Mouse (Mus musculus) spleen, postnatal 36 days (tissue): ENCODE results near the gene Il17ra.

ENCODE experiments used
- DNase-seq, 2 experiments: peaks; one replicate each; pipeline ENCODE4 v3.0.0; 2022; ENCODE audit warnings: low spot score in 2 of 2, mixed read lengths in 1 of 2

Il17ra gene

DNA sequence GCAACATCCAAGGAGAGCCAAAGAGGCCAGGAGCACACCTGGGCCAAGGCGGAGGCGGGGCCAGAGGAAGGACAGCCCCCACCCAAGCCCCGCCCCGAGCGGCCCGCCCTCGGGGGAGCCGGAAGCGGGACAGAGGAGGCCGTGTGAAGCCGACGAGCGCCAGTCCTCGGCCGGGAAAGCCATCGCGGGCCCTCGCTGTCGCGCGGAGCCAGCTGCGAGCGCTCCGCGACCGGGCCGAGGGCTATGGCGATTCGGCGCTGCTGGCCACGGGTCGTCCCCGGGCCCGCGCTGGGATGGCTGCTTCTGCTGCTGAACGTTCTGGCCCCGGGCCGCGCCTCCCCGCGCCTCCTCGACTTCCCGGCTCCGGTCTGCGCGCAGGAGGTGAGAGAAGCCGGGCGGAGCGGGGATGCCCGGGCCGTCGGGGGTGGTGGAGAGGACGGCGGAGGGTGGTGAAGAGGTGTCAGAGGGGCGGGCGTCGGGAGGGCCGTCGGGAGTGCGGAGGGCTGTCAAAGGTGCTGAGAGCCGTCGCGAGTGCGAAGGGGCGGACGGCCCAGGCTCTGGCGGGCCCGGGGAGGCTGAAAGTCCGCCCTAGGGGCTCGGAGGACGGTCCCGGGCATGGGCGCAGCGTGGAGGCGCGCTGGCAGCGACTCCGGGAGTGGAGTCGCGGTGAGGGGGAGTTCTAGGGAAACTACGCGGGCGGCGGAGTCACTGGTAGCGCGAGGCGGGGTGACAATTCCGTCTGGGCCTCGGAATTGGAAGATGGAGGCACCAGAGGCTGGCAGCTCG is at the start of gene Il17ra:
Gene Il17ra (plus strand): TSS at position 162 of the 786 bp plus-strand sequence.
- peak; percentile 88 to 89 for DNase-seq

DNA sequence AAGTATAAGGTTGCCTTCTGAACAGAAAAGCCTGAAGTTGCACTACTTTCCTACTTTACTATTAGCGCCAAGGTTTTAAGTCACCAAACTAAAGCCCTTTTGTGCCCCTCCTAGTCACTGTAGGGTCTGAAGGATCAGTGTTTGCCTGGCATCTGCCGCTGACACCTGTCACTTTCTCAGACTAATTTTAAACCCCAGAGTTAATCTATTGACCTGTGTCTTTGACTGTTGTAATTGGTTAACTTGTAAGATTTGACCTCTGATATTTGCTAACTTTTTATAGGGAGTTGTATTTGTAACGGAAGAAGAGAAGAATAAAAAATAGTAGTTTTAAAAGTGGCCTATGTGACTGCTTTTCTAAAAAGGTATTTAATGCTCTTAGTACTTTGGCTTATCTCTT is 24.9 kb upstream of the Il17ra start:
- no peak for DNase-seq

DNA sequence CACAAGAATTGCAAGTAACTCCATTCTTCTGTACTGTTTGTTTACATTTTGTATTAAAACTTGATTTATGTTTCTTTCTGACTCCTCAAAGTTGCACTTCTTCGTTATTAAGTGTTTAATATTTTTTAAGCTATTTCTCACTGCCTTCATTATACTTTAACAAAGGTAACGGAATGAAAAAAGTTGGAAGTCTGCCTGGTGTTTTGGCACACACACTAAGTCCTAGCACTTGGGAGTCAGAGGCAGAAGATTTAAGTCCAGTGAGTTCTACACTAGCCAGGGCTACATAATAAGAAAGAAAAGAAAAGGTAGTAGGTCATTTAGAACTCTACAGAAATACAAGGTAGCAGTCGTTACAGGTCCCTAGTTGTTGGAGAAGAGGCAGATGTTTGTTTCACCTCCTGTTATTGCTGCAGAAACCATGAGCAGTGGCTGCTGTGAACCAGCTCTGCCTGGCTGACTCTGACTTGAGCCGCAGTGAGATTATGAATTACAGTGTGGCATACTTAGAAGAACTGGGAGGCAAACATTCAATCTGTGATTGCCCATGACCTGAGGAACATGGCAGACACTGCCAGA is 20.8 kb upstream of the Il17ra start:
- DNase-seq = no peak

DNA sequence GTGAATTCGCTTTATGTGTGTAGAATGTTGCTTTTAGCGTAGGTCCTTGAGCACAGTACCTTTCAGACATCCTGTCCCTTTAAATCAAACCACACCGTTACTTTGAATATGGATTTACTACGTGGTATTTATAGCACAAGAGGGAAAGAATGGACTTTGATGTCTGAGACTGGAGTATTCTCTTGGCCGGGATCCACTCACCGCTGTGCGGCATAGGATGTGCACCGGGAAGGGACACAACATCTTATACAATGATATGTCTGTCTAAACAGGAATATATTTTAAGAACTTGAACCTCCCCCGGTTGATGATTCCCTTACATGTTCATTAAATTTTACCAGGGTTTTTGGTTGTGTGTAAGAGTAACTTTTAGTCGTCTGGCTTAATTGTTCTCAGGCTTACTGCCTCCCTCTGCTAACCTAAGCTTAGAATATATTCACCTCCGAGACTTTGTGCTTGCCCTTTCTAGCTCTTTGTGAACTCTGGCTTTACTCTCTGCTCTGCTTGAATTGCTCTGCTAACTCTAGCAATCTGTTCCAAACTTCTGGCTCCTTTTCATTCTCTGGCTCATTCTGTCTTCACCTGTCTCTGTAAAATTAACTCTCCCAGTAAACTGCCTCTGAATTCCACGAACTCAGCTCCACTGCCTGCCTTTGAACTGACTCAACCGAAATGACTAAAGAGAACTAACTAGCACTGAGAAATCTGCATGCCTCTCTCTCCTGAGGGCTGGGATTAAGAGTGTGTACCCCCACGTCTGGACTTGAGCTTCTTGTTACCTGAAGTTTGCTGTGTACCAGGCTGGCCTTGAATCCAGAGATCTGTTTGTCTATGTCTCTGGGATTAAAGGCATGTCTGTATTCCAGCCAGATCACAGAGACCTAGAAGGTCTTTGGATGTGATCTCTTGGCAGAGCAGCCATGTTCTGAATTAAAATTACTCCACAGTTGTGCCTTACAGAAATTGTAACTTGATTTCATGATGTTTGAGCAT is 19.4 kb upstream of the Il17ra start:
- no peak for DNase-seq

DNA sequence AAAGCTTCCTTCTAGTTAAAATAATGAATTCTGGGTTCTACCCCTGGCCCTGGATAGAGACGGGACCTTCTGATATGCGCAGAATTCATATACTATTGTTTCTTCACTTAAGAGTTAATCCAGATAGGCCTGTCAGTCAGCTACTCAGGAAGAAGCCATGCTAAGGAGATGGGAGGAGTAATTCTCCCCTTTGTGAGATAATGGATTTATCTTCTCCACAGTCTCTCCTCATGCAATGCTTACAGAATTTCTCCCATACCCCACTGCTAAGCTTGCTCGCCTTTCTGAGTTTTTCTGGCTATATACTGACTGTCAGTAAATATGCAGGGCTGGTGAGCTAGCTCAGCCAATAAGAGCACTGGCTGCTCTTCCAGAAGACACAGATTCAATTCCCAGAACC is 12.8 kb upstream of the Il17ra start:
- DNase-seq = no peak

DNA sequence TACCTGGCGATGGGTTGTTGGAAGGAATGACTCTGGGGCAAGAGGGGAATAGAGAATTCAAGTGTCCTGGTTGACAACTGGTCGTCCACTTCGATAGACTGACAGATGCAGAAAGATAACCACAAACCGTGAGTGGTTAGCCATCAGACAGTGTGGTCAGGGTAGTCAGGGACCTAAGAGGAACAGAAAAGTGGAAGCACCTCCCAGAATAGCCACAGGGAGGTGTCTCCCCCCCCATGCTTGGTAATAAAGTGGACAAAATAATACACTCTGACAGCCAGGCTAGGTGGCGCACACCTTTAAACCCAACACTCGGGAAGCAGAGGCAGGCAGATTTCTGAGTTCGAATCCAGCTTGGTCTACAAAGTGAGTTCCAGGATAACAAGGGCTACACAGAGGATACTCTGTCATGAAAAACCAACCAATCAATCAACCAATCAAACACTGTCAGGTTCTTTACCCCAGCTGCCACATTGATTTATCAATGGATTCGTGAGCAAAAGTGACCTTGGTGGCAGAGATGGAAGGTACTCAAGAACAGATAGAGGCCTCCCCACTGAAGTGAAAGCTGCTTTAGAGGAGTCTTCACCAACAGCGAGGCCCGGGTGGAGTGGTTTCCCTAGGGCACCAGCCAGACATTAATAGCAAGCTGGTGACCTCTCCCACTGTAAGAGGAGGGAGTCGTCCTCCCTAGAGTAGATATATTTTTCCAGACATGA is 10.5 kb upstream of the Il17ra start:
- DNase-seq = peak; percentile 46 to 58

DNA sequence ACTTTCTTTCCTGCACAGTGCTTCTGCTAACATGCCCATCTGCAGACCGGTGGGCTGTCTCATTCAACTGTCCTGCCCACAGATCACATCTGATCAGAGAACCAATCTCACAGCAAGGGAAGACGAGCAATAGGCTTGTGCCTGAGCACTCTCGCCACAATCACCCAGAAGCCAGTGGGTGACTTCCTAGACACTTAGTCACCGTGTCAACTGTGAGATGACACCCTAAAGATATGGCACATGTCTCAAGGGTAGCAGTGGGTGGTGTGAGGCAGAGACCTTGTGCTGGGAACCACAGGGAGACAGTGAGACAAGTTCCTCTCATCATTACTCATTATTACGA is 10.0 kb upstream of the Il17ra start:
- no peak for DNase-seq

DNA sequence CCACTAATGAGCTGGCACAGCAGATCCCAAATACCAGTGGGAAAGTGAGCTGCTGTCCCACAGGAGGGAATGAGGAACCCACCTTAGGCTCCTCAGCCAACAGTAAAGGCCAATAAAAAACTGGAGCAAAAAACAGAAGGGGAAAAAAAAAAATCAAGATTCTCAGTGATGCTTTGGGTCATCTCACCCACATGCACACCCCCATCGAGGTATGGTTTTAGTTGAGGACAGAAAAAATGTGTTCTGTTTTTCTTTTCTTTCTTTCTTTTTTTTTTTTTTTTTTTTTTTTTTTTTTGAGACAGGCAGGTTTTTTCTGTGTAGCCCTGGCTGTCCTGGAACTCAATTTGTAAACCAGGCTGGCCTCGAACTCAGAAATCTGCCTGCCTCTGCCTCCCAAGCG is 9.5 kb upstream of the Il17ra start:
- no peak for DNase-seq

DNA sequence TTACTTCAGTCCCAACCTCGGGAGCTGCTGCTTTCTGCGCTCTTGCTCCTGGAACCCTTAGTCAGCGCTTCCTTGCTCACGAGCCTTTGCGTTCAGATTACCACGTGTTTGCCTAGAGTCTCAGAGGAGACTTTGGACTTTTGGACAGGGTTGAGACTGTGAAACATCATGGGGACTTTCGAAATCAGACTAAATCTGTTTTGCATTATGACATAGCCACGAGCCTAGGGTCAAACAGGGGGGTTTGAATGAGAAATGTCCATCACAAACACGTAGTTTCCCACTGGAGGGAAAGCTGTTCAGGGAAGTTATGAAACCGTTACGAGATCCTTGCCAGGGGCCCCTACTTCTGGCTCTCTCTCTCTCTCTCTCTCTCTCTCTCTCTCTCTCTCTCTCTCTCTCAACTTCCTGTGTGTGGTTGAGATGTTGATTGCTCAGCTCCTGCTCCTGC is 8.4 kb upstream of the Il17ra start:
- no peak for DNase-seq

DNA sequence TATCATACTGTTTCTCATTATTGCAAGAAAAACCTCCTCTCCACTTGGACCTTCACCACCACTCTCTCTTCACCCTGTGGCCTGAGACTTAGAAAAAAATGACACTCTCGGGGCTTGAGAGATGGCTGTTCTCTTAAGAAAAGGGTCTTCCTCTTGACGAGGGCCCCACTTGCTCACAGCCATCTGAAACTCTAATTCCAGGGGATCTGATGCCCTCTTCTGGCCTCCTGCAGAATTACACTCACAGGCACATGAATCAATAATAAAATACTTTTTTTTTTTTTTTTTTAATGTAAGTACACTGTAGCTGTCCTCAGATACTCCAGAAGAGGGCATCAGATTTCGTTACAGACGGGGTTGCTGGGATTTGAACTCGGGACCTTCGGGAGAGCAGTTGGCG is 6.0 kb upstream of the Il17ra start:
- no peak for DNase-seq

DNA sequence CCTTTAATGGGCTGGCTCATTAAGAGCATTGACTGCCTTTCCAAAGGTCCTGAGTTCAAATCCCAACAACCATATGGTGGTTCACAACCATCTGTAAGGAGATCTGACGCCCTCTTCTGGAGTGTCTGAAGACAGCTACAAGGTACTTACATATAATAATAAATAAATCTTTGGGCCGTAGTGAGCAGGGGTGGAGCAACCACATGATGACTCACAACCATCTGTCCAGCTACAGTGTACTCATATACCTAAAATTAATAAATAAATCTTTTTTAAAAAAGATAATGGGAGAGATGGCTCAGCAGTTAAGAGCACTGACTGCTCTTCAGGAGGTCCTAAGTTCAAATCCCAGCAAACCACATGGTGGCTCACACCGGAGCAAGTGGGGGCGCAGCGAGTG is 5.3 kb upstream of the Il17ra start:
- DNase-seq = no peak

DNA sequence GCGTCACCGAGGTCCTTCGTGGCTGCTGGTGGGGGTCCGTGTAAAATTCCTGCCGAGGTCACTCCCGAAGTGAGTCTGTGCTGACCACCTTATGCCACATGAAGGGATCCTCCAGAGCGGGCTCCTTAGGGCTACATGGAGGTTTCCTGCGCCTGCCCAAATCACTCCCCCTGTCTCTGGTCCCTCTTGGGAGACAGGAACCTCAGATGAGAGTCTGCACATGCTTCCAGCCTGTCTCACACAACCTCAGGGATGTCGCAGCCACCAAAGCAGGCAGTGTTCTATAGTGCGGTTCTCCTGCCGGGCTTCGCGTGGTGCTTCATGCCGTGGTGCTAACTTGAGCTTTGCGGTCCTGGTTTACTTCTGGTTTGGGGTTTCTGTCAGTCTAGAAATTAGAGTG is 1.8 kb upstream of the Il17ra start:
- no peak for DNase-seq

DNA sequence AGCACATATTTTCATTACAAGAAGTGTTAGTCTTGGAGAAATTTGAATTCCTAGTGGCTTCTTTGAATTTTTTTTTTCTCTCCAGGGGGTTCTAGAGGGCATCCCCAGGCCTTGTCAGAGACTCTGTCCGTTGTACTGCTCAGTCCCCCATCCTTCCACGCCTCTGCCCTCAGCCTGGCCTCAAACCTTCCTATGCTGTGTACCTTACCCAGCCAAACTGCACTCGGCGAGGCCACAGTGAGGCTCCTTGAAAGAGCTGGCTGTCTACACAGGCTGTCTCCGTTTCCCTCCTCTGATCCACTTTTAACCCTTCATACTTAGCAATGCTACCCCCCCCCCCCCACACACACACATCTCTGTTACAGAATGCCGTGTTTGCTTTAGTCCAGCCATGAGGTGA is 796 bp upstream of the Il17ra start:
- DNase-seq = no peak

DNA sequence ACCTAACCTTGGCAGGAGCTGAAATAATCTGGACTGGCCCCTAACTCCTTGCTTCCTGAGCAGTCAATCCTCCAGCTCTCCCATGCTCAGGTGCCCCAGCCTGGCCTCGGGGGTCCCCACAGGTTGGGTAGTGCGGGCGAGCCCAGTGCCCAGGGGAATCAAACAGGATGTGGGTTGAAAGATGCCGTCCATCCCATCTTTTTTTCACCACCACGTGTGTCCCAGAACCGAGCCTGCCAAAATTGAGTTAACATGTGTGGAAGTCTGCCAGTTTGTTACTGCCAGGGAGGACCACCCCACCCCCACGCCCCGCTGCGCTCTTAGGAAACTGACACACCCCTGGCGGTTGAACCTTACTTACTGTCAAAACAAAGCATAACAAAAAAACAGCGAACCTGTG is 837 bp downstream of the Il17ra start:
- DNase-seq = peak; percentile 60 to 64

DNA sequence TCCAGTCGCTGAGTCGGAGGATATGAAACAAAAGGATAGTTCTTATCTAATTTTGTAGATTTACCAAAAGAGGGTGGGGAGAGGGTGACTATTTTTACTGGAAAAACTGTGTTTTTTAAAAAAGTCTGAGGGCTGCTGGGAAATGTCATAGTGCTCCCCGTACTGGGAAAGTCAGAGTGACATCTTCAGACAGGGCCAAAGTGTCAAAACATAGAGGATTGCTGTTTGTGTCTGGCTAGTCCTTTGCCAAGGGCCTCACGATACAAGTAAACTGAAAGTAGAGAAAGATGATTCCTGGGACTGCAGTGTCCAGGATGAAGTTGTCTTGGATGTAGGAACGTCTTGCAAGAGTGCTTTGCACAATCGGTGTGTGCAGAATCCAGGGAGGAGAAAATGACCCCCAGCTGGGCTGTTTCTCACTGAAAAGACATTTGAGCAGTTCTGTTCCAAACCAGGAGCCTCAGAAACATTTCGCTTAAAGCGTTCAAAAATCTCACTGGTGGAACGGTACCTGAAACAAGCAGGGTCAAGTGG is 1.4 kb downstream of the Il17ra start:
- no peak for DNase-seq

DNA sequence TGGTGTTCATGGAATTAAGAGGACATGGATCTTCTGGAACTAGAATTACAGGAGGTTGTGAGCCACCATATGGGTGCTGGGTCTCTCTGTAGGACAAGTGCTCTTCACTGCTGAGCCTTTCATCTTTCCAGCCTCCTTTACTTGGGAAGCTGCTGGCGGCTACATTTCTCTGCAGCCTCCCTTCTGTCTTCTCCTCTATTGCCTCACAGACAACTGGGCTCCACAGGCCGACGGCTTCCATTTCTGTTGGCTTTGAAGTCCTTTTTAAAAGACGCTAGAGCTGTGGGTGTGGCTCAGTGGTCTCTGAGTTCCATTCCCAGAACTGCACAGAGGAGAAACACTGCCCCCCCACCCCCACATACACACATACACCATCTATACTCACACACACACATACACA is 2.3 kb downstream of the Il17ra start:
- no peak for DNase-seq

DNA sequence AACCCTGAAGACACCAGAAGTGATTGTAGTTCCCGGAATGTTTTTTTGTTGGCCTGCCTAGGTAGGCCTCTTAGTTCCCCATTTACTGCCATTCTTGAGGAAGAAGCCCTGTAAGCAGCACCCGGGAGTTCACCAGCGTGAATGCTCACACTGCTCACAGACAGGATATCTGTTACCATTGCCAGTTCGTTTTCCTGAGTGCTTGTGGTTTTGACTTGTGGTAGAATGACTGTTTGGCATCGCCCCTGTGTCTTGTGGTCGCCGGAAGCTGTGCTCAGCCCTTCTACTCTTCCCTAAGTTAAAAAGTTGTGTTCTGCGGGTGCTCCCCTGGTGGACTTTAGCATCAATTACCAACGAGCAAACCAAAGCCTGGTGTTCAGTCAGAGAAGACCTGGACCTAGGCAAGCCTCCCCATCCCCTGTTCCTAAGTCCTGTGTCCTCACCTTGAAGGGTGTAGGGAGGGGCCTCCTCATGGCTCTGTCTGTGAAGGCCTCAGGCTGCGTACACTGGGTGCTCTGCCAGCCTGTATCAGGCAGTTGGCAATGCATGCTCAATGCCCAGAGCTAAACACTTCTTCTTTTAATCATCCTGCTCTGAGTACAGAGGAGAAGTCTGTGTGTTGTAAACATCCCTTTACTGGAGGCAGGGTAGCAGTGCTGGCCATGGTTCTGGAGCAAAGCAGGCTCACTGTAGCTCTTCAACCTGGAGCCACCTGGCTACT is 3.7 kb downstream of the Il17ra start:
- DNase-seq = peak; percentile 84 to 86

DNA sequence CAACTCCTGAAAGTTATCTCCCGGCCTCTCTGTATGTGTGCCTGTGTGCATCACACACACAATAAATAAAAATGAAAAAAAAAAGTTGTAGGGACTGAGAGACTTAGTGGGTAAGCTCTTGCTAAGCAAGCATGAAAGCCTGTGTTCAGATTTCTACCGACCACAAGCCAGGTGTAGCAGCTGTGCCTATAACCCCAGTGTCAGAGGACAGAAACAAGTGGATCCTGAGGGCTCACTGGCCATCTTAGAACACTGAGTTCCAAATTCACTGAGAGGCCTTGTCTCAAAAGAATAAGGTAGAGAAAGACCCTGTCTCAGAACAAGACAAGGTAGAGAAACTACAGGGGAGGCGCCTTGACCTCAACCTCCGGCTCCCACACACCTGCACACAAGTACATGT is 5.2 kb downstream of the Il17ra start:
- no peak for DNase-seq

DNA sequence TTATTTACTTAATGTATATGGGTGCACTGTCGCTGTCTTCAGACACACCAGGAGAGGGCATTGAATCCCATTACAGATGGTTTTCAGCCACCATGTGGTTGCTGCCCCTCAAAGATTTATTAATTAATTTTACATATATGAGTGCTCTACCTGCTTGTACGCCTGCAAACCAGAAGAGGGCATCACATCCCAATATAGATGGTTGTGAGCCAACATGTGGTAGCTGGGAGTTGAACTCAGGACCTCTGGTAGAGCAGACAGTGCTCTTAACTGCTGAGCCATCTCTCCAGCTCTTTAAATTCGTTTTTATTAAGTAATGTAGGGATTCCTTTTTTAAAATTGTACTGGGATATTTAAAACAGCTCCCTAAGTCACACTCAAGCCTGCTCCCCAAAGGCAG is 6.2 kb downstream of the Il17ra start:
- no peak for DNase-seq

DNA sequence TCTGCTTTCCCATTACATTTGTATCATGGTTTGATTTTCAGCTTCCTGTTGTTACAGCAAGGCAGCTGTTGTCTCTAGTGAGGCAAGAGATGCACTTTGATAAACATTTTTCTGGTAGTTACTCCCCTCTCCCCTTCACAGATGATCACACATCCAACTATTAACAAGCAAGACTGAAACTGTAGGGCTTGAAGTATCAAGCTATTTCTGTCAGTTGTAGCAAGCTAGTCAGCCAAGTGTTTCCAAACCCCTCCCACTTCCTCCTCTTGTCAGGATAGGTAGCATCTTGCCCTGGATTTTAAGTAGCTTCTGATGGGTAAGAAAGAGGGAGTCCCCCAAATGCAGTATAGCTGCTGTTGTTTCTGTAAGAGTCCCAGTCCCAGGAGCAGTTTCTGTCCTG is 6.7 kb downstream of the Il17ra start:
- peak; percentile 71 to 76 for DNase-seq

DNA sequence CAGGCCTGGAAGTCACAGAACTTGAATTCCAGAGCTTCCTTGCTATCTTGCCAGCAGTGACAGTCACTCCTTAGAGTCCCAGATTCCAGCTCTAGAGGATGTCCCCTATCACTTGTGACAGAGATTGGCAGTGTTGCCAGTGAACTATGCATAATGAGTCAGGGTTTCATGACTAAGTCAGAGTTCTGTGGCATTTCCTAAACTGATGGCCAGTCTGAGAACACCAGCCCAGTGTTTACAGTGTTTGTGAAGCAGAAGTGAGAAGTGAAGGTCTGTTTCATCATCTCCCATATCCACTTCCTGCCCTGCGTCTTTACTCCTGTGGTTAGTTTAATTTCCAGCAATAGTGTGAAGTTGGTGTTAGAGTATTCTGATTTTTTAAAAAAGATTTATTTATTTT is 7.6 kb downstream of the Il17ra start:
- peak; percentile 65 to 70 for DNase-seq
